Mouse (Mus musculus): ENCODE results near the gene Mlph.

Gene Mlph

DNA sequence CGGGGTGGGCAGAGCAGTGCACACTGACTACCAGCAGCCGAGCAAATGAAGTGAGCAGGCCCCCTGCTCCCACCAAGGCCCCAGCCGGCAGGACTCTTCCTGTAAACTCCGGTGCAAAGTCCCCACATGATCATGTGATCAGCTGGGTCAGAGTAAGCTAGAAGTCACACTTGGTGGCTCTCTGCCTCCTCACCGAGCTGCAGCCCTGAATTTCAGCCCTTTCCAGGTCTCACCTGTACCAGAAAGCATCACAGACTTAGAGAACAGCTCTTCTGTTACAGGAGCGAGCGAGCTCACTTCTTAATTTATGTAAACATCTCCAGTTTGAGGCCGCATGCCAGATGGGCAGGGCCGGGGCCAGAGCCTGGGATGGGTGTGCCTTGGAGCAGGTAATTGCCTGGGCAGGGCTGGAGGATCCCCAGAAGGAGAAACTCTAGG is 54.5 kb downstream of the Mlph start, which contains the start of gene Rab17:
Gene Rab17, minus strand, starts transcription at position 315 of the 438 bp plus-strand sequence.
- DNase-seq (ENCODE audit: low read depth, low spot score): no peak

DNA sequence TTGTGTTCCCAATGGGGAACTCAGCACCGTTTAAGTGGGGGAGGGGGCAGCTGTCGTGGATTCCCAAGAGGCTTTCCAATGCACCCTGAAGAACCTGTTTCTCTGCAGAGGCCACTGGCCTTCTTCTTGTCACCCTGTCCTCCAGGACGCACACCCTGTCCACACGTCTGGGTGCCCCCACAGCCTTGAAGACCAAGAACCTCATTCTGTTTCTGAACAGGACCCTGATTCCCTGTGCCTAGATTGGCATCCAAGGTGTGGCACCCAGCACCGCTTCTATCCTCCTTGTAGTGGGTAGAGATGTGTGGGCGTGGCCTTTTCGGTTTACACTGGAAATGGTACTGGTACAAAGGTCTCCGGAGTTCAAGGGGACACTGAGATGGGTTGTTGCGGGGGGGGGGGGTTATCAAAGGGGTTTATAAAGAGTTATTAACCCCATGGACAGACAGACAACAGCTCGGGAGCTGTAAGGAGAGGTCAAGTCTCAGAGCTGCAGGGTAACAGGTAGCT is 55.1 kb downstream of the Mlph start:
- DNase-seq (ENCODE audit: low read depth, low spot score): no peak

DNA sequence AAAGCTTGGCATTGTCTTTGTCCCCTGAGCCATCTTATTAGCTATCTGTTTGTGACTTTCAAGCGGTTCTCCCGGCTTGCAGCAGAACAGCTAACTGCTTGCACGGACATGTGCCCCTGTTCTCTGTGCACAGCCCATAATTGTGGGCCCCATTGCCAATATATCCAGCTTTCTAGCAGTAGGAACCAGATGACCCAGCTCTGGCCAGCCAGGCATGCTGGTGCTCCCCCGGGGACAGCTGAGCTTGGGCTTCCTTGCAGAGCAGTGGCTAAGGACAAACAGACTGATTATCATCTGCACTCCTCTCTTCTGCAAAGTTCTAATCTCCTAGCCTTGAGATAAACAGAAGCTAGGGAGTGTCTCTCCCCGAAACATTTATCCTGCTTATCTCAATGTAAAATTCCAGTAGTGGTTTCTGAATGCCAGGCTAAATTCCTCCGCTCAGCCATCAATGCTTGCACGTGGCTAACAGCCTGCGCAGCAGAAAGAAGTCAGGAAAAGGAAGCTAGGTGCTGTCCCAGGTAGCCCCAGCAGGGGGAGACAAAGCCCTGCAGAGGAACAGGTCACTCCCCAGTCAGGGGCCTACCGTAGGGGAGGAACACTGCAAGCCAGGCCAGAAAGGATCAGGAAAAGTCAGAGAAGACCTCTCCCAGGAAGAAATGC is 58.2 kb downstream of the Mlph start:
- peak; percentile 81 for DNase-seq (ENCODE audit: low read depth, low spot score)

DNA sequence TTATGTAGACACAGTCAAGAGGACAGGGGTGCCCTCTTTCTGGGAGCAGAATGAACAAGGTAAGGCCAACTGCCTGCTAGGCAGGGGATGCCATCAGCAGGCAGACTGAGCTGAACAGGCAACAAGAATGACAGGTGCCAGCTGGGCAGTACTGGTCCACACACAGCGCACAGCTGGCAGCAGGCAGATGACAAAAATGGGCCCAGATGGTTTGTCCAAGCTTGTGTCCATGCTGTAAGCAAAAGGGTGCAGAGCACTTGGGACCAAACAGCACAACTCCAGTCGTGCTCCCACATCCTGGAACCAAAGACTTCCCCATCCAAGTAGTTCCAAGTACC is 58.7 kb downstream of the Mlph start:
- no peak for DNase-seq (ENCODE audit: low read depth, low spot score)

DNA sequence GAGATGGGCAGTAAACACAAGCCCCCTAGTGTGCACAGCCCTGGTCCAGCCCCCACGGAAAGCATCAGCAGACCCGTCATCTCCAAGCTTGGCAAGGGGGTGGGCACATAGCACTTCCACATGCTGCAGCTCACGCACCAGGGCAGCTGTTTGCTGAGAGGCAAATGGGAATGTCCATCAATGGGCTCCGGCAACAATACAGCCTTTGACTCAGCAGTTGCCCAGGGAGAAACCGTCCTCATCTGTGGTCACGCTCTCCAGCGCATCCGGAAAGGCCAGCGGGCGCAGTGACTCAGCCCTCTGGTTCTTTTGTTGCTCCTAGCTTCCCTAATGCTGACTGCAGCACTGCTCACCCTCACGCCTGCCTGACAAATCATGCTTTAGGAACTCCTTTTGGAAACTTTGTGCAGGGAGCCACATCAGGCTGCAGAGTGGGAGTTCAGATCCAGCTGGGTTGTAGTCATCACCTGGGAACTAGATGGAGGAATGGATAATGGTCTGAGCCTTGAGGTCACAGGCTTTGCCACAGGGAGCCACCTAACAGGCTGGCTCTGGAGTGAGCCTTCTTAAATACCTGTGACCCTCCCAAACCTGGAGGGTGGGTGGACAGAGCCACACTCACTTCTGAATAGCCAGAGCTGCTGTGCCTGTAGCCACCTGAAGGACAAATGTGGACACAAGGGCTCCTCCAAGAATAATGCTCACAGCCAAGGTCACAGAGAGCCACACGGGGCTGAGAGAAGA is 60.2 kb downstream of the Mlph start:
- no peak for DNase-seq (ENCODE audit: low read depth, low spot score)

DNA sequence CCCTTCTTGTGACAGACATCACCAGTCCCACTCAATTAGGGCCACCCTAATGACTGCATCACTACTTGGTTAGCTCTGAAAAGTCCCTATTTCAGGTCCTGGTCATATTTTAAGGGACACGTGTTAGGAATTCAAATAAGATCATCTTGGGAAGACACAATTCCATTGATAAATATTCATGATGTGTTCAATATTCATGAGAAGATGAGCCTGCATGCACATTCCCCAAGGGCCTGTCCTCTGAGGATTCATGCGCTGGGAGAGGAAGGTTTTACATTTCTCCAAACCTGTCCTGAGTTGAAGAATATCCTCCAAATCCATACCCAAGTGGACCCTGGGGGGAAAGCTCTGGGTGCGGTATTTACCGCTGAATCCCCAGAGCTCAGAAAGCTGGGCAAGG is 61.1 kb downstream of the Mlph start:
- DNase-seq (ENCODE audit: low read depth, low spot score): no peak

DNA sequence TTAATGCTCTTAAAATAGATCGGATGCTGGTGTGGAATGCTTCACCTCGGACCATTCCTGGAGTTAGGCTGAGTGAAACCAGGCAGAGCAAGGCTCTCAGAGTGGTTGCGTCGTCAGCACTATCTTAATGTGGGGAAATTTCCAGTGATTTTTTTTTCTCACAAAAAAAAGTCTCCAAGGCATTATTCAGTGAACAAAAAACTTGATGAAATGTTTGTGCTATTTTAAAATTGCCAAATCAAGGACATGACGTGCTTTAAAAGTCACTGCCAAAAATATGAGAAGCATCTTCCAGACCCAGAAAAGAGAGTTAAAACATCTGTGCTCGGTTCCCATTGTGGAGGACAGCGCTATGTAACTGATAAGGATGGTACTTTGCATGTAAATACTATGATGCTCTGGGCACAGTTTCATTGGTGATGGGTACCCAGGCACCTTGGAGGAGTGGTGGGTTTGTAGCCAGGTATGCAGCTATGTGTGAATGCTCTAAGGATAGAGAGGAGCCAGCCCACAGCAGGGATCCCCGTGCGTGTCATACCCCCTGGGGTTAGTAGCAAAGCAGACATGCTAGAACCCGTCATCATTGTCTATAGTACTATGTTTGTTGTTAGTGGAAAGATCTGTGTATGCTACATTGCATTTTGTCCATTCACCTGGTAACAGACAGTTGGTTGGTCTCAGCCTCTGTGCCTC is 65.9 kb downstream of the Mlph start:
- DNase-seq (ENCODE audit: low read depth, low spot score): no peak

DNA sequence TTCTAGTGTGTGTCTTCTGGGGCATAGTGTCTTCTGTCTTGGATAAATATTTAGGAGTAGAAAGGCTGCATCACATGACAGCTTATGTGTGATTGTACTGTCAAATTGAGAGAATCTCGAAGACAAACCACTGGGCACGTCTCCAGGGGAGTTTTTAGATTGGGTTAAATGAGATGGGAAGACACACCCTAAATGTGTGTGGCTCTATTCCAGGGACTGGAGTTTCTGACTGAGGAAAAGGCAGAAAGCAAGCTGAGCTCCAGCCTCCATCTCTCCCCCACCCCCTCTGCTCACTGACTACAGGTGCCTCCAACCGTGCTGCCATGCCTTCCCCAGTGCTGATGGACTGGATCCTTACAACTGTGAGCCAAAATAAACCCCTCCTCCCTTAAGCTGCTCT is 66.5 kb downstream of the Mlph start:
- DNase-seq (ENCODE audit: low read depth, low spot score): no peak

DNA sequence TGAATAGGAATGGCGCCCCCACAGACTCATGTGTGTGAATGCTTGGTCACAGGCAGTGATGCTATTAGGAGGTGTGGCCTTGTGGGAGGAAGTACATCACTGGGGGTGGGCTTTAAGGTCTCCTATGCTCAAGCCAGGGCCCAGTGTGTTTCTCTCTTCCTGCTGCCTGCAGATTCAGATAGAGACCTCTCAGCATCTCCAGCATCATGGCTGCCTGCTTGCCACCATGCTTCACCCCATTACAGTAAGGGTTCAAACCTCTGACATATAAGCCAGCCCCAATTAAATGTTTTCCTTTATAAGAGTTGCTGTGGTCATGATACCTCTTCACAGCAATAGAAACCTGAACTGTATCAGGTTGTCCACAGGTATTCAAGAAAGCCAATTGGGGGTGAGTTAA is 81.0 kb downstream of the Mlph start:
- no peak for DNase-seq (ENCODE audit: low read depth, low spot score)

DNA sequence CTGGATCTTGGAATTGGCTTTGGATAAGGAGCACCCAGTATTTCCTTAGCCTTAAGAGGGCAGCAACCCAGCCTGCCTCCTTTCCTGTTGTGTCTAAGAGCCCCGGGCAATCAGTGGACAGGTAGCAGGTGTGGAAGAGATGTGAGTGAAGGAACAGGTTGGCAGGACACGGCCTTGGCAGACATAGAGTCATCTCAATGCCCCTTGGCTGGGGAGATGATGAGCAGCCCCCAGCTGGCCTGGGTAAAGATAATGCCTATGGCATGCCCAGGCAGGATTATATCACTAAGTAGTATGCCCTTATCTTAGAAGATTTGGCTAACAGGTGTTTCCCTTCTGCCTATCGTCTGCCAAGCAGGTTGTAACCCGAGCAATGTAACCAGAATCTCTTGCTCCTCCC is 82.3 kb downstream of the Mlph start:
- DNase-seq (ENCODE audit: low read depth, low spot score): no peak

DNA sequence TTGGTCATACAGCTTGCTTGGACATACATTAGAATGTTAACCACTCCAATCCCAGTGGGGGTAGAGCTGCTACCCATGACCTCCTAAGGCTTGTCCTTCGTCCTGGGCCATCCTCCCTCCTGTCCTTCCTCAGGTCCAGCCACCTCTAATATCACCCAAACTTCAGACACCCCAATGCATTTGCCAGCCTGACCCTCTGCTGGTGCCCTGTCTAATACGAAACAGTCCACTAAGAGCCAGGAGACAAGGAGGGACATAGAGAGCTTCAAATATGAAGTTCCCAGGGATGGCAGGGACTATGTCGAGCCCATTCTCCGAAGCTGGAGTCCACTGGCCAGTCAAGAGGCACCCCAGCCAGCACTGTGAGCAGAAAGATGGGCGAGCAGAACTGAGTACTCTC is 82.8 kb downstream of the Mlph start:
- no peak for DNase-seq (ENCODE audit: low read depth, low spot score)

DNA sequence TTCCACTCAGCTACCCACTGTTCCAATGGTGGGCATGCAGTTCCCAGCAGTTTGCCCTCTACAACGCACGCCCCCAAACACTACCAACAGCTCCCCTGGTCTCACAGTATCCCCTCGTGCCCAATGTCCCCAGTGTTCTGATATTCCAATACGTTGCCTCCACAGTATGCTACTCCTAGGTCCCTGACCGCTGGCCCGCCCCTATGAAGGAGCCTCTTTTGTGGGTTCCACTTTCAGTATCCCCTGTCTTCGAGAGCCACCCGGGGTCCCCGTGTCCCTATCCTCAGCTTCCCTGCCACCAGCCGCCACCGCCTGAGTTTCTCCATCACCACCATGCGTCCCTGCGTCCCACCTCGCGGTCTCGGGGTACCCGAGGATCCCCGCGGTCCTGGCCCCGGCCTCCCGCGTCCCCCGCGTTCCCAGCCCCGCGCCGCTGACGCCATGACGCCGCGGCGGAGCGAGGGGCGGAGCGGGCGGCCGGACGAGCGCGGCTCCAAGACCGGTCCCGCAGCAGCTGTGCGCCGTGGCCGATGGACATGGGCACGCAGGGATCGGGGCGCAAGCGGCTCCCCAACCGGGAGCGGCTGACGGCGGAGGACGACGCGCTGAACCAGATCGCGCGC is 83.5 kb downstream of the Mlph start, which contains the start of gene Lrrfip1:
Gene Lrrfip1, plus strand, starts transcription at position 470 of the 623 bp plus-strand sequence.
- peak; percentile 43 for DNase-seq (ENCODE audit: low read depth, low spot score)

DNA sequence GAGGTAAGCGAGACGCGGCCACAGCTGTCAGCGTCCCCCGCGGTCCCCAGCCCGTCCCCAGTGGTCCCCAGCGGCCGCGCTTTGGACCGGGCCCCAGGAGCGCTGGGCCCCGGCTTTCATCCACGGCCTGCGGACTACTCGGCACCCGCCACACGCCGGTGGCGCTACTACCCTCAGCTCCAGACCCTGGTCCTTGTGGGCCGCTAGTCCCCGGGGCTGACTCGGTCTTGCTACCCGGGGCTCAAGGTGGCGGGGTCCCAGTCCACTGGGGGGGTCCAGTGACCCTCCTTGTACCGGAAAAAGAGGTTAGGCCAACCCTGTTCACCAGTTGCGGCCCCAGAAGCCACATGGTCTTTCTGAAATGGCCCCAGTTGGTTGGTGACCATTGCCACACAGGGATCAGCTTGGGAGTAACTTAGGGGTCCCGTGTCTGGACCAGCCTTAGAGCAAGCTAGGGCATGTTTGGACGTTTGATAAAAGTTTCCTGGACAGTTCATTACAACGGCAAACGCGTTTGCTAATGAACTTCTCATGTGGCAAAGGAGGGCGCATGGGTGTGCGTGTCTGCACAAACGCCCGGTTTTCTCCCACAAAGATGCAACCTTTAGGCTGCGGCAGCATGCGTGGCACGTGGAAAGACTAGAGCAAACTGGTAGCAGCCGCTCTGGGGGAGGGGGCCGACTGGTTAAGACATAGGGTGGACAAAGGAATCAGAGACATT is 84.2 kb downstream of the Mlph start:
- no peak for DNase-seq (ENCODE audit: low read depth, low spot score)

DNA sequence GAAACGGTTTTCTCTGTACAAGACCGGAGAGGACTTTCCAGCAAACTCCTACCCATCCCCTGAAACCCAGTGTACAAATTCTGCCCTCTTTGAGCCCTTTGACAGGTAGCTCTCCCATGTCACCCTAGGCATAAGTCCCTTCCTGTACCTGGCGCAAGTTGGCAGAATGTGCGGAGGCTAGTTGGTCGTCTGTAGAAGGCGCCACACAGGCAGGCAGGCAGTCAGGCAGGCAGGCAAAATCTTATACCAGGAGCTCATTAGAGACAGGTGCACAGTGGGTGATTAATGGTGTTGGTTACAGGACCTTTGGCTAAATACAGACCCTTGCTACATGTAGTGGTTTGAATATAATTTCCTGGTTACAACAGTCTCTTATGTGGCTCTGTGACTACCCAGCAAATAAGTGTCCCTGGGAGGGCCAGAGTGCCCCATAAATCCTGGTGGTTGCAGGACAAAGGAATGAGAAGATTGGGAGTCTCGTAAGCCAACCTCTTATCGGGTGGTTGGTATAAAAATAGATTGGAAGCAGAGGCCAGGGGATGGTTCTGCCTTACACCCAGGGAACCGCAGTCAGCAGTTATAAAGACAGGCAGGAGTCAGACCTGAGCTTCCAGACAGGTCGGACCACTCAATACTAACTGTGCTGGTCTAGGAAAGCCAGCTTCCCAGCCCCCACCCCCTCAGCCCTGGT is 85.2 kb downstream of the Mlph start:
- DNase-seq (ENCODE audit: low read depth, low spot score): no peak
